Mouse (Mus musculus) forebrain, embryonic 14.5 days (tissue): ENCODE measurements around the gene Tspan4. TPM values are rescaled to one million over a fixed set of nuclear protein-coding genes. Genes with fewer than 3 reads are reported as not detected.

Experiments used
- ATAC-seq: fragments of 200-750 bp; cut with Nextera tagmentation; 2 replicates; pipeline ENCODE4 v1.8.0; 2017; ENCODE audit warnings: mild to moderate bottlenecking, moderate library complexity
- DNase-seq: peaks from one replicate; pipeline ENCODE4 v3.0.0-alpha.2; 2015; ENCODE audit warnings: low spot score
- H3K27ac ChIP-seq: fragments of 300-500 bp; sonication (generic); 2 replicates; pipeline ENCODE4 v1.5.1; 2014; ENCODE audit warnings: low read depth, mild to moderate bottlenecking, control low read depth, low read length, moderate library complexity
- H3K27me3 ChIP-seq: fragments of 300-500 bp; sonication (generic); replicated peaks from 2 replicates; pipeline ENCODE4 v1.6.1; 2014; ENCODE audit warnings: low read length, control low read depth, mixed read lengths; ENCODE audit not compliant: control insufficient read depth, insufficient read depth
- H3K36me3 ChIP-seq: fragments of 300-500 bp; sonication (generic); 2 replicates; pipeline ENCODE4 v1.6.1; 2014; ENCODE audit warnings: low read length, control low read depth; ENCODE audit not compliant: control insufficient read depth, insufficient read depth
- H3K4me1 ChIP-seq: fragments of 300-500 bp; sonication (generic); 2 replicates; pipeline ENCODE4 v1.6.1; 2014; ENCODE audit warnings: antibody characterized with exemption, low read length, control low read depth; ENCODE audit not compliant: control insufficient read depth, insufficient read depth
- H3K4me2 ChIP-seq: fragments of 300-500 bp; sonication (generic); 2 replicates; pipeline ENCODE4 v1.6.1; 2014; ENCODE audit warnings: mild to moderate bottlenecking, control low read depth, low read length
- H3K4me3 ChIP-seq: fragments of 300-500 bp; sonication (generic); 2 replicates; pipeline ENCODE4 v1.5.1; 2014; ENCODE audit warnings: low read depth, low read length, control low read depth
- H3K9ac ChIP-seq: fragments of 300-500 bp; sonication (generic); 2 replicates; pipeline ENCODE4 v1.6.1; 2014; ENCODE audit warnings: mild to moderate bottlenecking, low read length, control low read depth, moderate library complexity
- H3K9me3 ChIP-seq: fragments of 300-500 bp; sonication (generic); replicated peaks from 2 replicates; pipeline ENCODE4 v1.6.1; 2016; ENCODE audit warnings: low read length, control low read depth, mixed read lengths; ENCODE audit not compliant: control insufficient read depth
- WGBS: fragments of 180-500 bp; shearing (Covaris S2); extraction: QIAGEN DNeasy Blood & Tissue Kit; methylation state at CpG from one replicate; pipeline ENCODE4 v1.1.7; 2014; 5-methylcytosine and 5-hydroxymethylcytosine counted together
- polyA plus RNA-seq: library from polyadenylated mRNA; unstranded; fragments of >200 nt; fragmentation: Nextera tagmentation; extraction: Ambion mirVana; gene quantifications from 2 replicates; pipeline ENCODE4 v1.2.1, GENCODE M21; 2014

The Tspan4 gene
- polyA plus RNA-seq, 1 experiment from 2014 or later = 30.9 TPM

DNA sequence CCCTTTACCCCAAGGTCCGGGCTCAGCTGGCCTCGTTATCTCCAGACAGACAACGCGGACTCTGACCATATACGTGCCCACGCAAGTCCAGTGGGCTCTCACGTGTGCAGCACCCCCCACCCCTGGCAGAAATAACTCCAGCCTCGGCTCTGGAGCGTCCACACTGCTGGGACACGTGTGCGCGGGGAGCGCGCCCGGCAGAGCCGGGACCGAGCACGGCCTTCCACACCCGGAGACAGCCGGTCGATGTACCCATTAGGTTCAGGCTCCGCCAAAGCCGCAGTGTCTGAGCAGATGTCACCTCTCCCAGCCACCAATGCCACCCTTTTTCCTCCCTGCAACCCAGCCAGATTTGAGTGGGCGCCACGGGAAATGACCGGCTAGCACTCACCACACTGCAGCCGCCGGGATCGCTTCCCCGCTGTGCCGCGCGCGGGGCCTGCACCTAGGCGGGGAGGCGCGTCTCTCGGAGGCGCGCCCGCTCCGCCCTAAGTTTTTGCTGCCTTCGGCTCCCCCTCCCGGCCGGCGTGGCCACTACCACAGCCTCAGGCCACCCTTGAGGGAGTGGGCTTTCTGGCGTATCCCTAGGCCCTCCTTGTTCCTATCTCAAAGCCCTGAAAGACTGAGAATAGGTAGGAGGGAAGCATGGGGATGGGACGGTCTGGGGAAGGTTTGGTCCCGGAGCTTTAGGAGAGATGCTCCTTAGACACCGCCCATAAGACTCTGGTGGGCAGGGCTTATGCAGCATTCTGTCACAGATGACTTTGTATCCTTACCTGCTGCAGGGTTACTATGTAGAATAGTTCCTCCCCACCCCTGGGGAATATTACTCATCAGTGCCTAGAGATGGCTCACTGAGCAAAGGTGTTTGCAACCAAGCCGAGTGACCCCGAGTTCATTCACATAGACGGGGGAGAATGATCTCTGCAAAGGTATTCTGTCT, 37.6 kb upstream of the Tspan4 start, which contains the start of gene Slc25a22:
Gene Slc25a22 (minus strand): TSS at position 715 of the 943 bp plus-strand sequence.
- Histone ChIP-seq H3K4me1 (peaks cover 19% of the 10 kb centered on the region), H3K4me3 (peak within 1 kb of the TSS; percentile 65), H3K27ac (peak within 1 kb of the TSS; percentile 76), H3K36me3 (peaks cover 31% of the 10 kb centered on the region), H3K9ac (peak within 1 kb of the TSS; percentile 81), H3K27me3 (no peaks in the 10 kb centered on the region), H3K9me3 (no peaks in the 10 kb centered on the region), H3K4me2 (peak within 1 kb of the TSS; percentile 94)
- DNase-seq (peak; percentile 90), ATAC-seq (peak; percentile 87)
- WGBS = 6% methylated on average over 53 of the region's 53 CpGs

DNA sequence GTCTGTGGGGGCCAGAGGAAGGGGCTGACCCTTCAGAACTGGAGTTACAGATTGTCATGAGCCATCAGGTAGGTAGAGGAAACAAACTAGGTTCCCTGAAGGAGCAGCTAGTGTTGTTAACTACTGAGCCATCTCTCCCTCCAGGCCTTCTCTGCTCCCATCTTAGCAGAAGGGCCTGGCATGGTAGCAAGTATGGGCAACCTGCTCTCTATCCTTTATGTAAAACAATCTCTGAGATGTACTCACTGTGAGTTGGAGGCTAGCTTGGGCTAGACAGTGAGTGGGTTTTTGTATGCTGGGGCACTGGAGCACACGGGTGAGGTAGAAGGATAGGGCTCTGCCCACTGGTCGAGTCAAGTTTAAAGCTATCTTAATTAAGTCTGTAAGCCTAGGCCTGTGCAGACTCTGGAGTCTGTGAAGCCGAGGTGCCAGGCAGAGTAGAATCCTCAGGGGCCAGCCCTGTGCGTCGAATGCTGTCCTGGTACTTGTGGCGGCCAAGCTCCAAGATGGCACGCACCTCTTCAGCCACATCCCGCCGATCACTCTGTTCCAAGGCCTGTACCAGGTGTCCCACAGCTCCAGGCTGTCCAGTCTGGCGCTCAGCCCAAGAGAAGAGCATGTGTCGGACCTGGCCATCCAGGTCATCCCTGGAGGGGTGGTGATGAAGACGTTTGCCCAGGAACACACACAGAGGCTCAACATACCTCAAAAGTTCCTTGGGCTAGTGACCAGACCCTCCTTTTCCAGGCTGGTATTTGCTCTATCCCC, 36.7 kb upstream of the Tspan4 start:
- H3K4me3 ChIP-seq = no peak overlapping the region
- H3K36me3 ChIP-seq = peaks cover 22% of the 10 kb centered on the region
- no peak for DNase-seq
- H3K27ac ChIP-seq = no peak overlapping the region; the same call in 1 of the 2 replicates
- H3K27me3 ChIP-seq = no peaks in the 10 kb centered on the region
- H3K4me1 ChIP-seq = peaks cover 25% of the 10 kb centered on the region
- H3K4me2 ChIP-seq = no peak overlapping the region
- no peak overlapping the region for H3K9ac ChIP-seq
- H3K9me3 ChIP-seq = no peaks in the 10 kb centered on the region
- 91% methylated on average over 12 of the region's 12 CpGs for WGBS
- ATAC-seq = no peak

DNA sequence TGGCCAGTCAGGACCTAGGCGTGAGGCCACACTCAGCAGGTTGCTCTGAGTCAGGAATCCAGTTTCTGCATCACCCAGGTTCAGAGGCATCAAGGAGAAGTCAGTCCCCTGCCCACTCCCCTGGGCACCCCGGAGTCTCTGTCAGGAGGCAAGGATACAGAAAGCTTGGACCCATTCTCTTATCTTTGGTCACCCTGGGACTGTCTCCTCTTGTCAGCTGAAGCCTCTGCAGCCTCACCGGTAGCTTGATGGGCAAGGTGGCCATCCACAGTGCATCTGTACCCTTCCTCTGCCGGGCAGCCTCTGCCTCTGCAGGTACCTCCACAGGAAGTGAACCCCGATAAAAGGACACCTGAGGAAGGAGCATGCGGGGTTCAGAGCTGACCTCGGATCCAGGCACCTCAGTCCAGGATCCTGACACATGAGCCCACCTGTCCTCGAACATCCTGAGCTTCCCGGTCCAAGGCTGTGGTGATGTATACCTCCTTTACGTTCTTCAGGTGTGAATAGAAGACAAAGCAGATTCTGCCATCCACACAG, 35.8 kb upstream of the Tspan4 start:
- ATAC-seq (no peak), DNase-seq (no peak)
- Histone ChIP-seq H3K9me3 (no peaks in the 10 kb centered on the region), H3K4me1 (peaks cover 24% of the 10 kb centered on the region), H3K4me2 (no peak overlapping the region), H3K27ac (no peak overlapping the region), H3K9ac (no peak overlapping the region), H3K27me3 (no peaks in the 10 kb centered on the region), H3K4me3 (no peak overlapping the region), H3K36me3 (peaks cover 21% of the 10 kb centered on the region)
- WGBS = 96% methylated on average over 10 of the region's 10 CpGs

DNA sequence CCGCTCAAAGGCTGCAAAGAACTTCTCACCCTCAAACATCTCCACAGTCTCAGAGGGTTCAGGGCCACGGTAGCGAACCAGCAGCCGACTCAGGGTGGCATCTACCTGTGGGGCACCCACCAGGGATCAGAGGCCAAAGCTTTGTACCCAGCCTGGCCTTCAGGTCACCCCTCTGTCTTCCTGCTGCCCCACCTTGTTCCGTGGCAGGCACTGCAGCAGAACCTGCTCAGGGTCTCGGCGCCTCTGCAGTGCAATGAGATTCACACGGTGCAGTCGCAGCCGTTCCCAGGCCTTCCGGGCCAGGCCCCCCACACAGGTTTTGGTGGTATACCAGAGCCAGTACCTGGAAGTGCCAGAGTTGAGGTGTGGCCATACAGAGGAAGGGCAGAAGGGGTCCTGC, 35.2 kb upstream of the Tspan4 start:
- H3K9me3 ChIP-seq = no peaks in the 10 kb centered on the region
- 0 out of 2 replicates have a peak, but pooled peaks cover under 1% of the 10 kb centered on the region for H3K27me3 ChIP-seq
- no peak overlapping the region for H3K4me3 ChIP-seq
- no peak overlapping the region for H3K27ac ChIP-seq
- H3K4me1 ChIP-seq = peaks cover 25% of the 10 kb centered on the region
- DNase-seq (no peak), ATAC-seq (no peak)
- peaks cover 21% of the 10 kb centered on the region for H3K36me3 ChIP-seq
- H3K4me2 ChIP-seq = no peak overlapping the region
- H3K9ac ChIP-seq = no peak overlapping the region
- 94% methylated on average over 11 of the region's 11 CpGs for WGBS

DNA sequence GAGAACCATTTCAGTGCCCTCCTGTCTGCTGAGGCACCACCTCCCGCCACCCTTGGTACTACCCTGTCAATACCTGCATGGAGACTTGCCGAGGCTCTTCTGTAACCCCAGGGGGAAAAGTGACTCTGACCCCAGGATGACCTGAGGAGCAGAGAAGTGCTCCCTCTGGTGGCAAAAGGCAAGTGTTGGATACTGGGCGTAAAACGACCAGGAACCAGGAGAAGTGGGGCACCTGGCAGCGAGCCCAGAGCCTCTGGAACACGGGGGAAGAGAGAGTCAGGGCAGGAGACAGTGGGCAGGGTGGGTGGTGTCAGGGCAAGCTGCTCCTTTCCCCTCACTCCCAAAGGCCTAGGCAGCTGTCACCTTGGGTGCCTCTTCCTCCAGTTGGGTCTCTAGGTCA, 34.4 kb upstream of the Tspan4 start:
- 0 out of 2 replicates have a peak, but pooled peaks cover 2% of the 10 kb centered on the region for H3K27me3 ChIP-seq
- H3K4me3 ChIP-seq = no peak overlapping the region
- H3K27ac ChIP-seq = no peak overlapping the region
- ATAC-seq (no peak), DNase-seq (peak; percentile 42)
- no peak overlapping the region for H3K4me2 ChIP-seq
- peaks cover 21% of the 10 kb centered on the region for H3K36me3 ChIP-seq
- H3K9me3 ChIP-seq = no peaks in the 10 kb centered on the region
- peaks cover 22% of the 10 kb centered on the region for H3K4me1 ChIP-seq
- WGBS = 26% methylated on average over 6 of the region's 6 CpGs
- H3K9ac ChIP-seq = no peak overlapping the region

DNA sequence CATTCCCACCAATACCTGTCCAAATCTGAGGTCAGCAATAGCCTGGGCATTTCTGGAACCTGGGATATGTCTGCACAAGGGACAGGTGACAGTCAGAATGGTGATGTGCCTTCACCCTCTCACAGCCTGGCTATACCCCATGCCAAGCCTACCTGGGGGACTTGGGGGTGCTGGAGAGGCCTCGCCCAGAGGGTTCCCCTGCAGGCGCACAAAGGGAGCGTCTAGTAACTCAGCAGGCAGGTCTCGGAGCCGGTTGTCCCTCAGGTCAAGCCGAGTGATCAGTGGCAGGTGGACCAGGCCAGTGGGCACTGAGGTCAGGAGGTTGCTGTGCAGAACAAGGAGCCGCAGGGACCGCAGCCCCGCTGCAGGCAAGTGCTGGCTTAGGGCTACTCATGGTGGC, 33.6 kb upstream of the Tspan4 start:
- peaks cover 21% of the 10 kb centered on the region for H3K36me3 ChIP-seq
- H3K27me3 ChIP-seq = 0 out of 2 replicates have a peak, but pooled peaks cover 2% of the 10 kb centered on the region
- no peak overlapping the region for H3K4me3 ChIP-seq
- H3K27ac ChIP-seq = no peak overlapping the region
- H3K4me2 ChIP-seq = no peak overlapping the region
- H3K9me3 ChIP-seq = no peaks in the 10 kb centered on the region
- ATAC-seq (no peak), DNase-seq (no peak)
- no peak overlapping the region for H3K9ac ChIP-seq
- 95% methylated on average over 9 of the region's 9 CpGs for WGBS
- peaks cover 15% of the 10 kb centered on the region for H3K4me1 ChIP-seq

DNA sequence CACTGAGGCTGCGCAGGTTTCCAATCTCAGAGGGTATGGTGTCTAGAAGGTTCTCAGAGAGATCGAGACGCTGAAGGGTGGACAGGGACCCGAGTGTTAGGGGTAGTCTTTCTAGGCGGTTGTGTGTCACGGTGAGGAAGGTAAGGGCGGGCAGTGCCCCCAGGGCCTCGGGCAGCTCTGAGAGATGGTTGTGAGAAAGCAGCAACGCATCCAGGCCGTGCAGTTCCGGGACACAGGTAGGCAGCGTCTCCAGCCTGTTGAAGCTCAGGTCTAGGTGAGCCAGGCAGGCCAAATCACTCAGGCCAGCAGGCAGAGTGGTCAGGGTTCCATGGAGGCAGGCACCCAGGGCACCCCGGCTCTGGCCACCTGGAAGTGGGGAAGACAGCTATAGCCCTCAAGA, 32.8 kb upstream of the Tspan4 start:
- H3K4me3 ChIP-seq = peak overlapping the region; percentile 0; the same call in 1 of the 2 replicates

DNA sequence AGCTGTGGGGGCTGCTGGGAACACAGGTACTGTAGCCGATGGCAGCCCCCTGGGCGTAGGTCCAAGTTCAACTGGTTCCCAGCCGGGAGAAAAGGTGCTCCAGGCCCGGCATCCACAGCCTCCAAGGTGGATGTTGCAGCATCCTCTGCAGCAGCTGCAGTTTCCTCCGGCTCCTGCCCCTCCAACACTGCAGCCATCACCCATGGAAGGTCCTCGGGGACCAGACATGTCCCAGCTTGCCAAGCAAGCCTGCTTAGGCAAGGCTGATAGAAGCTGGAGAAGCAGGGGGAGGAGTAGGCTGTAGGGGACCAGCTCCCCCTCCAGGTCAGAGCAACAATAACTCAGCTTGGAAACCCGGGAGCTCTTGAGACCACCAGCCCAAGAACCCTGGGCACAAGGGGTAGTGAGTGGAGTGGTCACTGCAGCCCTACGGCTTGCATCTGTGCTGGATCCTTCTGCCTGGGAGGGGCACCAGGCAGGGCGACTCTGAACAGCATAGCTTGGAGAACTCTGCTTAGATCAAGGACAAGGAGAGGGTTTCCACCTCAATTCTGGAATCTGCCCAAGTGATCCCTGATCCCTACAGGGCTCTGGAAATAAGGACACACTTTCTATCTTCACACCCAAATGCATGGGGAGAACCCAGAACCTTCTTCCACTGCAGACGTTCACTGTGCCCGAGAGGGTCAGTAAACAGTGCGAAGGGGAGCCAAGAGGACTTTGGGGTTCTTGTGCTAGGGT, 31.8 kb upstream of the Tspan4 start:
- no peaks in the 10 kb centered on the region for H3K9me3 ChIP-seq
- H3K27ac ChIP-seq = peak overlapping the region; percentile 27; the same call in 1 of the 2 replicates
- peak overlapping the region; percentile 35 for H3K4me3 ChIP-seq
- H3K36me3 ChIP-seq = peaks cover 20% of the 10 kb centered on the region
- peaks cover 16% of the 10 kb centered on the region for H3K4me1 ChIP-seq
- ATAC-seq (no peak), DNase-seq (peak; percentile 60)
- peak overlapping the region; percentile 66 for H3K9ac ChIP-seq
- 0 out of 2 replicates have a peak, but pooled peaks cover 2% of the 10 kb centered on the region for H3K27me3 ChIP-seq
- 17% methylated on average over 12 of the region's 12 CpGs for WGBS
- peak overlapping the region; percentile 73 for H3K4me2 ChIP-seq

More for the DNA sequence above, 32.8 kb upstream of the Tspan4 start:
- no peaks in the 10 kb centered on the region for H3K9me3 ChIP-seq
- H3K9ac ChIP-seq = peak overlapping the region; percentile 66; the same call in 1 of the 2 replicates
- H3K4me2 ChIP-seq = peak overlapping the region; percentile 73
- ATAC-seq (no peak), DNase-seq (no peak)
- H3K4me1 ChIP-seq = peaks cover 14% of the 10 kb centered on the region
- WGBS = 92% methylated on average over 13 of the region's 13 CpGs
- no peak overlapping the region for H3K27ac ChIP-seq
- peaks cover 21% of the 10 kb centered on the region for H3K36me3 ChIP-seq
- 0 out of 2 replicates have a peak, but pooled peaks cover 2% of the 10 kb centered on the region for H3K27me3 ChIP-seq
